Mouse (Mus musculus): ENCODE measurements around the gene Cdcp1.

- no peak for TF ChIP-seq FLI1 (IDR thresholded peaks at IDR 0.05; ENCODE audit: low read length)
- TF ChIP-seq GATA1 (IDR thresholded peaks at IDR 0.05; ENCODE audit: borderline replicate concordance, low read length), result no peak
Observed at GRCm38 (mm10) chr9:123213371-123213770, 2.5 kb downstream of the Cdcp1 start.

Measured in megakaryocyte, embryonic 14.5 days (primary cell).